Mouse (Mus musculus) testis, adult 2 months (tissue): ENCODE results near the gene Myt1l. TPM values are rescaled to one million over a fixed set of nuclear protein-coding genes. Genes with fewer than 3 reads are reported as not detected.

Source experiments
- H3K27ac ChIP-seq: fragments of 200-500 bp; 2 replicates; pipeline ENCODE4 v1.5.1; 2012; ENCODE audit warnings: low read depth, low read length; ENCODE audit not compliant: control insufficient read depth, insufficient read depth
- H3K27me3 ChIP-seq: fragments of 200-500 bp; 2 replicates; pipeline ENCODE4 v1.6.1; 2012; ENCODE audit warnings: mild to moderate bottlenecking, low read length, moderate library complexity; ENCODE audit not compliant: control insufficient read depth, insufficient read depth
- H3K36me3 ChIP-seq: fragments of 200-500 bp; 2 replicates; pipeline ENCODE4 v1.6.1; 2012; ENCODE audit warnings: mild to moderate bottlenecking, low read length; ENCODE audit not compliant: control insufficient read depth, insufficient read depth
- H3K4me1 ChIP-seq: fragments of 200-500 bp; 2 replicates; pipeline ENCODE4 v1.6.1; 2012; ENCODE audit warnings: low read length; ENCODE audit not compliant: control insufficient read depth, insufficient read depth
- H3K4me3 ChIP-seq: fragments of 200-500 bp; 2 replicates; pipeline ENCODE4 v1.5.1; 2012; ENCODE audit warnings: low read depth, mild to moderate bottlenecking, low read length, moderate library complexity, mixed read lengths; ENCODE audit not compliant: control insufficient read depth
- CTCF ChIP-seq: fragments of 200-500 bp; IDR thresholded peaks from 2 replicates; pipeline ENCODE4 v1.5.1; 2012; ENCODE audit warnings: low read depth, mild to moderate bottlenecking, inconsistent platforms, low read length, moderate library complexity; ENCODE audit not compliant: control insufficient read depth, insufficient read depth, insufficient replicate concordance
- POLR2A ChIP-seq: fragments of 200-500 bp; IDR thresholded peaks from 2 replicates; pipeline ENCODE4 v1.6.1; 2012; ENCODE audit warnings: low read depth, mild to moderate bottlenecking, inconsistent platforms, low read length, moderate library complexity; ENCODE audit not compliant: control insufficient read depth
- polyA plus RNA-seq: library from polyadenylated mRNA; depleted of rRNA; stranded (reverse); fragments of >200 nt; gene quantifications from 2 replicates; pipeline ENCODE4 v1.2.3, GENCODE M21; 2012

Myt1l gene
- polyA plus RNA-seq, 1 experiment, result 5.6 TPM

DNA sequence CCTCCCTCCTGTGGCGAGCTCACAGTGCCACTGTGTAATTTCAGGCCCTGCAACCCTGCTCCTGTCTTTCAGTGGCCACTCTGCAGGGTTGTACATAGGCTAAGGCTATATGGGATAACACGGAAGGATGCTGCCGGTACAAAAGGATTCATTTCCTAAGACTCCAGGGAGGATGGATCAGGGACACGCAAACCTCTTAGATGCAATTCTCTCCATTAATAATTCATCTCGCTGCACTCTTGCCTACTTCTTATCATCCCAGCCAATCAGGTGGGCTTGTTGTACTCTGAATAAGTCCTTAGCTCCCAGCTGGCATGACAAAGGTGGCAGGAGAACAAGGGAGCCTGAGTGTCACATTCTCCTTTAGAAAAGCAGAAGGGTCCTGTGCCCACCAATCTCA, 264.8 kb downstream of the Myt1l start:
- Histone ChIP-seq H3K4me3 (no peak overlapping the region), H3K27me3 (no peaks in the 10 kb centered on the region), H3K27ac (no peak overlapping the region), H3K4me1 (no peaks in the 10 kb centered on the region), H3K36me3 (no peaks in the 10 kb centered on the region)
- TF ChIP-seq POLR2A (no peak), CTCF (no peak)

DNA sequence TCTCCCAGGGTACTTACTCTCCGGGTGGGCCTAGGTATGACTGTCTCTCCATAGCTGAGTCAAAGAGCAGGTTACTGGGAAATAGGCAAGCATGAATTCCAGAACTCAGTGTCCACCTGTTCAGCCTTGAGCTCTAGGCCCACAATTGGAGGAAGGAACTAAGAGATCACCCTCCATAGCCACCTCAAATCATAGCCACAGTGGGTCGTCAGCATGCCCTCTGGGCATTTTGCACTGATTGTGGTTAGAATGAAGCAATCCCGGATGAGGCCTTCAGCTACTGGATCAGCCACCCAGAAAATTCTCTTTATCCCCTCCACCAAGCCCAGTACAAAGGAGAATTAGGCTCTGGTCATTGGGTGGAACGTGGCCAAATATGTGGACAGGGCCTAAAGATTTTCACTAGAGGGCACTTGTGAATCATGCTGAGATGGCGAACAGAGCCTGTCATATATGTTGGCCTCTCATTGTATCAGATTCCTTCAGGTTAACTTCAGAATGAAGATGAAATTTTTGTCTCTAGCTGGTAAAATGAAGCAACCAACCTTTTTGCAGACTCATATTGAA, 267.0 kb downstream of the Myt1l start:
- no peak for TF ChIP-seq POLR2A
- TF ChIP-seq CTCF, result no peak
- H3K4me1 ChIP-seq, result no peaks in the 10 kb centered on the region
- no peak overlapping the region for H3K27ac ChIP-seq
- no peak overlapping the region for H3K4me3 ChIP-seq
- no peaks in the 10 kb centered on the region for H3K27me3 ChIP-seq
- no peaks in the 10 kb centered on the region for H3K36me3 ChIP-seq

DNA sequence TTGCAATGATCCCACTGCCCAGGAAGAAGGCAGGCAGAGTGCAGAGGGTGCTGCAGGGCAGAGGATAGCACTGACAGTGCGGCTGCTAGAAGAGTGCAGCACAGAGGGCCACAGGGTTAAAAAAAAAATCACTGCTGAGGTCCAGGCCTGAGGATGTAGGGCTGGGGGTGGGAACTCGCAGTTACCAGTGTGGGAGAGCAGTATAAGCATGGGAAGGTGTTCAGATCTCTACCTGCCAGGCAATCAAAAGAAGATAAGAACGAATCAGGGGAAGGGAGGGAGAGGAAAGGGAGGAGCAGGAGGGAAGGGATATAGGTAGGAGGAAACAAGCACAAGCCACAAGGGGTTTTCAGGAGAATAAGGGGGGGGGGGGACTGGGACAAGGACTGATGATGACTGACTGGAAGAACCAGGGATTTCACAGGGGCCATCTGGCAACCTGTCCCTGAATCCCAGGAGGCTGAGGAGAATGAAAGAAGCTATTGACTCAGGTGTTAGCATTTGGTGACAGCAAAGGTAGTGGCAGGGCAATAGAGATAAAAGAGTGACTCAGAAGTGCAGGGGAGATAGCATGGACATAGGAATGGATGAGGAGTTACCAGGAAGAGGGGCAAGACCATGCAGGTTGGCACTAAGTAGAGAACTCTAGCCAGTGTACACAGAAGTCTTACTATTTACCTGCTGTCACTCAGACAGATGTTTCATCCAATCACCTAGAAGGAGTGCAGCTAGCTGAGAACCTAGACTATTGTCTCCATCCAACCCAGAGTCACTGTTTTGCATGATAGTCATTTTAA, 270.6 kb downstream of the Myt1l start:
- no peaks in the 10 kb centered on the region for H3K36me3 ChIP-seq
- no peaks in the 10 kb centered on the region for H3K4me1 ChIP-seq
- no peak overlapping the region for H3K27ac ChIP-seq
- no peaks in the 10 kb centered on the region for H3K27me3 ChIP-seq
- no peak overlapping the region for H3K4me3 ChIP-seq
- no peak for TF ChIP-seq CTCF
- no peak for TF ChIP-seq POLR2A

DNA sequence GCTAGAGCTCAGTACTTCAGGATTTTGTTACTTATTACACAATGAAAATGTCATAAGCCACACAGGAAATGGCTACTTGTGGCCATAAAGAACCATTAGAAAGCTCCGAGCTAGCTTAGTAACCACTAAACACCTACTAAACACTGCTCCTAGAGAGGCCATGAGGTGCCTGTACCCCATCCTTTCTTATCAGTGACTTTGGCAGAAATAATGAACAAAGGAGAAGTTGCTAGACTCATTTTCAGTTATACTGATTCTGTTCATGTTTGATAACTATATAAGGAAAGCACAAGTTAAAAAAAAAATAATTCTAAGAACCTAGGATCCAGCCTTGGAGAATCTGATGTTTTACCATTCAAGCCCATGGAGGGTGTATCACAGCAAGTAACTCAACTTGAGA, 278.2 kb downstream of the Myt1l start:
- TF ChIP-seq CTCF (no peak), POLR2A (no peak)
- no peaks in the 10 kb centered on the region for H3K4me1 ChIP-seq
- no peak overlapping the region for H3K27ac ChIP-seq
- H3K27me3 ChIP-seq, result no peaks in the 10 kb centered on the region
- H3K4me3 ChIP-seq, result no peak overlapping the region
- no peaks in the 10 kb centered on the region for H3K36me3 ChIP-seq

DNA sequence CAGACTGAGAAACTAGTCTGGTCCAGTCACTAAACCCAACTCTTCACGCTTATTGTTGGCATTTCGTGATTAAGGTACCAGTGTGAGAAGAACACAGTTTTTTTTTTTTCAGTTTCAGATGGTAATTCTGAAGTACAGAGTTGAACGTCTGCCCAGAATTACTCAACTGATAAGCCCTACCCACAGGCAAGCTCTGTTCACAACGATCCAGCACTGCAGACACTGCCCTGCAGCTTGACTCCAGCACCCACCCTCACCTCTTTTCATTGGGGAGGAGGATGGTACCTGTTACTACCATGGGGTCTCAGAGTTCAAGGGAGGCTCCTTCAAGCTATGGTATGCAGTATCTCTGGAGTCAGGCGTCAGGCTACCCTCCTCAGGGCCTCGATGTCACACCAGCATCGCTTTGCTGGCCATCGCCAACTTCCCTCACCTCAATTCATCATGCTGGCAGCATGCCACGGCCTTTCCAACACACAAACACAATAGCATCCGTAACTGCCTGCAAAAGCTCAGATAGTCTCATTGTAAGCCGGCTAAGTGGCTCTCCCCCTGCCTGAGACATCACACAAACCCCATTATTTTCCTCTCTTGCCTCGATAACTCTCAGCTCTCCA, 281.5 kb downstream of the Myt1l start:
- Histone ChIP-seq H3K4me3 (no peak overlapping the region), H3K4me1 (no peaks in the 10 kb centered on the region), H3K27ac (no peak overlapping the region), H3K36me3 (no peaks in the 10 kb centered on the region), H3K27me3 (no peaks in the 10 kb centered on the region)
- TF ChIP-seq CTCF (no peak), POLR2A (no peak)

DNA sequence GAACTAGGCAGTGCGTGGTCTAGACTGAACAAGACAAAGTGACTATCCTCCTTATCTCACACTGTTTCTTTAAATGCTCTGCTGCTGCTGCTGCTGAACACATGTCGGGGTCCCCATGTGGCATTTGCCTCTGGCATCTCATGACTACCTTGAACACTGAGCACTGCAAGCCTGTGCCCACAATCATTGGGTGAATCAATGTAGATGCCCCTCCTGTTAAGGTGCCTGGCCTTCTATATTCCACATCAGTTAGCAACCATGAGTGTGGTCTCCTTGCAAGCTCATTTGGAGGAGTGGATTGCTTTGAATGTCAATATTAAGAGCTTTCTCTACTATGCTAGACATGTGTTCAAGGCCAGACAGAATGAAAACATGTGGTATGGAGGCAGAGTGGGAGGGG, 287.3 kb downstream of the Myt1l start:
- no peak overlapping the region for H3K27ac ChIP-seq
- no peaks in the 10 kb centered on the region for H3K36me3 ChIP-seq
- H3K4me1 ChIP-seq, result no peaks in the 10 kb centered on the region
- TF ChIP-seq POLR2A (no peak), CTCF (no peak)
- H3K4me3 ChIP-seq, result no peak overlapping the region
- H3K27me3 ChIP-seq, result no peaks in the 10 kb centered on the region

DNA sequence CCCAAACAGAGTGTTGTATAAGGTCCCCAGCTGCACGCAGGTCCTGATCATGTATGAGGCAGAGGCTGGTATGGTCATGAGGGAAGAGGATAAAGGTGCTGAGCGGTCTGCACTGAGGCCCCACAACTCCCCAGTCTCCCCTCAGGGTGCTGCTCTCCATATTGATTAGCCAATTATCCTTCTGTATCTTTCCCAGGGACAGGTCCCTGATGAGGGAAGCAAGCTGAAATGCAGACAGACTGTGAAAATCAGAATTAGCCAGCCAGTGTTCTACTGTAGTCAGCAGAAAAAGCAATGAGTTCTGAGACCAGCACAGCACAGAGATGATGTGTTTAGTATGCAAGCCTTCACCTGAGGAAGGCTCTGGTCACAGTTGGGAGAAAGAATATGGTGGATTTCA, 287.9 kb downstream of the Myt1l start:
- no peaks in the 10 kb centered on the region for H3K27me3 ChIP-seq
- TF ChIP-seq CTCF (no peak), POLR2A (no peak)

DNA sequence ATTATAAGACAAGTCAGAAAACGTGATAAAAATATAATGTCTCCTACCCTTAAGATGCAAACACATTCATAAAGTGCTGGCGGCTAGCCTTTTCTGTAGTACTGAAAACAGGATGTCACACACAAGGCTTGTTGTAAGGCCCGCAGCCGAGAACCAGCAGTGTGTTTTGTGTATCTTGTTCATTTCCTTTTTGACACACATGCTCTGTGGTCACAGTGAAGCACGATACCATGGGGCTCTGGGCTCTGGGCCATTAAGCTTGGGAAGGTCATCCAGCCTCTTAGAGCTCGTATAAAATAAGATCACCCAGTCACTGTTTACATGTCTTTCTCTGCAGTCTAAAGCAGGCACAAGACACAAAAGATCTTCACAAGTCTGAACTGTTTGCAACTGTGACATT, 288.6 kb downstream of the Myt1l start:
- no peaks in the 10 kb centered on the region for H3K4me1 ChIP-seq
- H3K36me3 ChIP-seq, result no peaks in the 10 kb centered on the region
- no peaks in the 10 kb centered on the region for H3K27me3 ChIP-seq
- no peak overlapping the region for H3K4me3 ChIP-seq
- no peak for TF ChIP-seq CTCF
- TF ChIP-seq POLR2A, result no peak
- no peak overlapping the region for H3K27ac ChIP-seq

More for the DNA sequence above, 287.9 kb downstream of the Myt1l start:
- H3K27ac ChIP-seq, result no peak overlapping the region
- H3K36me3 ChIP-seq, result no peaks in the 10 kb centered on the region
- no peak overlapping the region for H3K4me3 ChIP-seq
- no peaks in the 10 kb centered on the region for H3K4me1 ChIP-seq
